Mouse (Mus musculus) CD8-positive naive resting alpha-beta T cell, adult 2 months (primary cell): ENCODE results near the gene Anapc7.
A peak's percentile ranks its signal among the peaks of the same experiment; 100 is the strongest.

Source experiments
- DNase-seq, 2 experiments: peaks; one replicate each; pipeline ENCODE4 v3.0.0; 2022; ENCODE audit warnings: low read depth in 2 of 2, low spot score in 2 of 2

Anapc7 gene

DNA sequence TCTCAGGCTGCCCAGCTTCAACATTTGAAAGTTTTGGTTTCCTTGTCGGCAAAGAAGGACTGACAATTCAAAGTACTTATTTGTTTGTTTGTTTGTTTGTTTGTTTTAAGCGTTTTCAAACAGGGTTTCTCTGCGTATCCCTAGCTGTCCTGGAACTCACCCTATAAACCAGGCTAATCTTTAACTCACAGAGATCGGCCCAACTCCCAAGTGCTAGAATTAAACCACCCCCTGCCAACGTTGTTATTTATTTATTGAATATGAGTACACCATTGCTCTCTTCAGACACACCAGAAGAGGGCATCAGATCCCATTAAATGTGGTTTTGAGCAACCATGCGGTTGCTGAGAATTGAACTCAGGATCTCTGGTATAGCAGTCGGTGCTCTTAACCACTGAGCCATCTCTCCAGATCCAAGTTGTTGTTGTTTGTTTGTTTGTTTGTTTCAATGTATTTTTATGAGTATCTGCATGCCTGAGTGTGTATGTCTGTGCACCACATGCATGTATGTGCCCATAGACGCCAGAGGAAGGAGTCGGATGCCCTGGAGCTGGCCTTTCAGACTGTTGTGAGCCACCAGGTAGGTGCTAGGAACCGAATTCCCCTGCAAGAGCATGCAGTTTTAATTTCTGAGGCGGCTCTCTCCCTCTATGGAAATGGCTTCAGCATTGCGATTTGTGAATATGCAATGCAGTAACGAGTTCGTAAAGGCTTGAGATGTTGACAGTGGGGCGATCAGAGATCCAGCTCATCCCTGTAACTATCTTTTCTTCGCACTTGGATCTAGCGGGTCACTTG is at the start of gene Anapc7:
TSS of gene Anapc7 (plus strand) at position 423 of the 798 bp plus-strand sequence.
- DNase-seq: peak in 1 of 2 experiments; percentile 9

GRCm38 (mm10) chr5:122372192-122372769 is 49.2 kb upstream of the Anapc7 start, which contains the start of gene Fam216a:
Fam216a (minus strand) TSS chr5:122372364.
- DNase-seq: peak; percentile 98

DNA sequence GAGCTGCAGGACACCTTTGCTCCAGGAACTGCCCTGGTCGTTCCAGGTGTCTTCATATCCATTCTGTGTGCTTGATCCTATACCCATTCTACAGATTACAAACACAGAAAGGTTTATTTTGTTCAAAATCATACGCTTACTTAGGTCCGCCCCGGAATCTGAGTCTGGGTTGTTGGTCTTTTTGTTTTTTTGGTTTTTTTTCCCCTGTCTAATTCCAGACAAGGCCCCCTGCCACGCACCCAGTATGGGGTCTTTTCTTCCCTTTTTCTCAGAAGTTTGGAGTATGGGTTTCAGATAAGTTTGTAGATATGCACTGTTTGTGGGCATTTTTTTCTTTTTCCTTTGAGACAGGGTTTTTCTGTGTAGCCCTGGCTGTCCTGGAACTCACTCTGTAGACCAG is 48.6 kb upstream of the Anapc7 start:
- DNase-seq: no peak

DNA sequence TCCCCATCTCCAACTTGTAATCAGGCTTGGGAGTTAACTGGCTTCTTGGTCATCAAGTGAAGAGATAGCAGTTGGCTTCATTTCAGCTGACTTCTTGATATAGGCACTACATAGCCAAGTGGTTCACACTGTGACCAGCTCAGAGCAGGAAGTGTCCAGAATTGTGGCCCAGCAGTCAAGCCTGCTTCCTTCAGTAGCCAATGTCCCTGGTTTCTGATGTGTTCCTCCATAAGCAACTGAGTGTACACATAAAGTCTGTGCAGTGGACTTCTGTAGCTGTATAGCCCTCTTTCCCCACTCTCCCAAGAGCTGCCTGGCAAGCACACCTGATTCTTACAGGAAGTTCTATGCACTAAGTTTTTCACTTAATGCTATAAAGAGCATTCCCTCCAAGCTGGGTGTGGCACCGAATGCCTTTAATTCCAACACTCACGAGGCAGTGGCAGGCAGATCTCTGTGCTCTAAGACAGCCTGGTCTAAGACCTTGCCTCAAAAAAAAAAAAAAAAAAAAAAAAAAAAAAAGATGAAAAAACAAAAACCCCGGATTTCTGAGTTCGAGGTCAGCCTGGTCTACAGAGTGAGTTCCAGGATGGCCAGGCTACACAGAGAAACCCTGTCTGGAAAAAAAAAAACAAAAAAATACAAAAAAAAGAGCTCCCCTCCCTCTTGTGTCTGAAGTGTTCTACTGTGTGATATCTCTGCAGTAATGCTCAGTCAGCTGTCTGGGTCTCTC is 44.2 kb upstream of the Anapc7 start:
- DNase-seq: no peak

- no peak for DNase-seq
Observed at GRCm38 (mm10) chr5:122378171-122378570, 43.3 kb upstream of the Anapc7 start.

DNA sequence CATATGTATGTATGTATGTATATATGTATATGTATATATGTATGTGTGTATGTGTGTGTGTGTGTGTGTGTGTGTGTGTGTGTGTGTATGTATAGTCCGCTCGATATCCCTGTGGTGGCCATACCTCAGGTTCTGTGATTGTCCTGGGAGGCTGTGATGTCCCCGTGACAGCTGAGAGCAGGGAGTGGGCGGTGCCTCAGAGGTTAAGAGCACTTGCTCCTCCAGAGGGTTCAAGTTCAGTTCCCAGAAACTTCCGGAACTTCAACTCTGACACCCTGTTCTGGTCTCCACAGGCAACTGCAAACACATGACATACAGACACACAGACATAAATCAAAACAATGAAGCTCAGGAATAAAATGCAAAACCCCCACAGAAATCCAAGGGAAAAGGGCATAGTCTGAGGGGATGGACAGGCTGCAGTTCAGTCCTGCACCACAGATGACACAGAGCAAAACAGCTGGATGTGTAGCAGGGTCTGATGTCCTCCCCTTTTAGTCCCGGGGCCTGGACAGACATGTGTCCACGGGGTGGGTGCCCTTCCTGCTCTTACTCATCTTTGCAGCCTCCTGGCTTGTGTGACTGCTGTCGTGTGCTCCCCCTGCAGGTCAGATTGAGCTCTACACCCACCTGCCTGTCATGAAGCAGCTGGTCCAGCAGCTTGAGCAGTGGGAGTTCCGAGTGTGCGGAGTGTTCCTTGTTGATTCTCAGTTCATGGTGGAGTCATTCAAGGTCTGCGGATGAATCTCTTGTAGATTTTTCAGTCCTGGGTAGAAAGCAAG is 41.9 kb upstream of the Anapc7 start:
- DNase-seq: peak; percentile 68 to 76

GRCm38 (mm10) chr5:122390006-122390405 is 31.5 kb upstream of the Anapc7 start:
- DNase-seq: no peak

GRCm38 (mm10) chr5:122390671-122391070 is 30.8 kb upstream of the Anapc7 start:
- DNase-seq: no peak

GRCm38 (mm10) chr5:122391178-122391785 is 30.2 kb upstream of the Anapc7 start:
- no peak for DNase-seq

GRCm38 (mm10) chr5:122391786-122392180 is 29.7 kb upstream of the Anapc7 start, which contains the start of gene Arpc3:
Arpc3 (plus strand) TSS chr5:122391878.
- DNase-seq: peak; percentile 87 to 90

GRCm38 (mm10) chr5:122392227-122393004 is 29.1 kb upstream of the Anapc7 start:
- no peak for DNase-seq

- DNase-seq: peak; percentile 71 to 86
Observed at GRCm38 (mm10) chr5:122393887-122394286, 27.6 kb upstream of the Anapc7 start.

- no peak for DNase-seq
Observed at GRCm38 (mm10) chr5:122396791-122397190, 24.7 kb upstream of the Anapc7 start.

DNA sequence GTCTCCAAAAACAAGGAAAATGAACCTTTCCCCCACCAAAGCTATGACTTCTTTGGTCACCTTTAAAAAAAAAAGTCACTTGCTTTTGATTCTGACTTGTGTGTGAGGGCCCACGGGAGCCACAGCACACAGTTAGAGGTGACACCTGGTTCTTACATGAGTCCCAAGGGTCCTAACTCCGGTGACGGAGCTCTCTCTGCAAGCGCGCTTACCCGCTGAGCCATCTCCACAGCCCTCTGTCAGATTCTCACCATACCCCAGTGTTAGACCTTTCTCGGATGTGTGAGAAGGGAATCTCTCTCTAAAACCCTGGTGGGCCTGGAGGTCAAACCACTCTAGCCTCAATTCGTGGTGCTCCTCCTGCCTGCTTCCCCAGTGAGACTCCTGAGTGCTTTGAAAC is 24.0 kb upstream of the Anapc7 start:
- DNase-seq: no peak

- no peak for DNase-seq
Observed at GRCm38 (mm10) chr5:122399871-122400270, 21.6 kb upstream of the Anapc7 start.

DNA sequence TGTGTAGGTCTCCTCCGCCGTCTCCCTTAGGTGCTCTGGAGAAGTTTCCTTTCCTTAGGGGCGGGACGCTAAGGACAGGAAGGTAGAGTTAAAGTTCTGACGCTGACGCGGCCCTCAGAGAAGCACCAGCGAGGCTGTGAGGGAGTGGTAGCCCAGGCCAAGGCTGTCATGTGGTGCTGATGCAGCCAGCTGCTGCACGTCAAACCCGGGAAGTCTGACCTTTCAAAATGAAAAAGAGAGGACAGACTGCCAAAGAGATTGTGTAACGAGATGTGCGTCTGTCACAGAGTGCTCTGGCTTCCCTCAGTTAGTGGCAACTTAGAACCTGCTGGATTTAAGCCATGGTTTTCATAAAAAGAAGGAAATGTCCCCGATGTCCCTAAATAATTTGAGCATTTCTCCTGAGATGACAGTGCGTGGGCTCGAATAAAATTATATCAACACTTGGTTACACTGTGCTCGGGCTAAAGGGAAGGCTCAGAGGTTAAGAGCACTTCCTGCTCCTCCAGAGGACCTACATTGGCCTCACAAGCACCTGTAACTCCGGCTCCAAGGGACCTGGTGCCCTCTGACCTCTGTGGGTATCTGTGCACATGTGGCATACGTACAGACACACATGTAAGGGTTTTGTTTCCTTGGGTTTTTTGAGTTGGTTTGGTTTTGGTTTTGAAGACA is 20.7 kb upstream of the Anapc7 start:
- no peak for DNase-seq

DNA sequence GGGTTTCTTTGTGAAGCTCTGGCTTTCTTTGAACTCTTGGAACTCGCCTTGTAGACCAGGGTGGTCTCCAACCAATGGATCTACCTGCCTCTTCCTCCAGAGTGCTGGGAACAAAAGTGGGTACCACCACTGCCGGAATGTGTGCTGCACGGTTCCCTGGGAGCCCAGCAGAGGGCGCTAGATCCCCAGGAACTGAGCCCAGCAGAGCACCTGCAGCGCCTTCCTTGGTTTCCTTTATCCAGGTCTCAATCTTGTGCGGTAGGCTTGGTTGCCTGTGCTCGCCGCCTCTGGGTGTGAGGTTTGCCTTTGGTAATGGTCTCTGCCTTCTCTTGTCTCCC is 20.2 kb upstream of the Anapc7 start:
- peak; percentile 59 to 72 for DNase-seq

GRCm38 (mm10) chr5:122402160-122402559 is 19.3 kb upstream of the Anapc7 start:
- DNase-seq: no peak

GRCm38 (mm10) chr5:122402772-122403171 is 18.7 kb upstream of the Anapc7 start:
- DNase-seq: no peak
